Mouse (Mus musculus): ENCODE measurements around the gene Enox1.

DNA sequence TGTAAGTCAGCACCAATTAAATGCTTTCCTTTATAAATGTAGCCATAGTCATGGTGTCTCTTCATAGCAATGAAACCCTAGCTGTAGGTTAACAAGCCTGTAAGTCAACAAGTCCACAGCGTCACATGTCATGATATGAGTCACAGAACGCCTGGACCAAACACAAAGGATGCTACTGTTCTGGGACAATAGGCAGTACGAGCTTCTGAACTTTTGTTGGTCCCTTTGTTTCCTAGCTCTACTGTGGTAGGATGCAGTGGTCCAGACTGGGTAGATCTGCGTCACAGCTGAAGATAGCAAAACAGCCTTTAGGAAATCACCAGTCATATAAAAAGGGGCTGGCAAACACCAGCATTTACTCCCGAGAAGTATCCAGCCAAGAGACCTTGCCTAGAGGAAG, 135.2 kb downstream of the Enox1 start:
- TF ChIP-seq POLR2A (IDR thresholded peaks at IDR 0.05; ENCODE audit: borderline replicate concordance, control insufficient read depth, low read depth, low read length) = no peak
- no peak for TF ChIP-seq CTCF (IDR thresholded peaks at IDR 0.05; ENCODE audit: control insufficient read depth, insufficient read depth, low read length)
